Mouse (Mus musculus): ENCODE results near the gene Zyg11b.

Zyg11b gene

GRCm38 (mm10) chr4:108318649-108319615 is 18.0 kb upstream of the Zyg11b start:
- no peak for DNase-seq (ENCODE audit: low spot score in 2 of 2)

GRCm38 (mm10) chr4:108317656-108318605 is 17.0 kb upstream of the Zyg11b start:
- DNase-seq (ENCODE audit: low spot score in 2 of 2): no peak

GRCm38 (mm10) chr4:108314041-108314440 is 13.1 kb upstream of the Zyg11b start:
- no peak for DNase-seq (ENCODE audit: low spot score in 2 of 2)

GRCm38 (mm10) chr4:108310706-108311105 is 9.8 kb upstream of the Zyg11b start:
- no peak for DNase-seq (ENCODE audit: low spot score in 2 of 2)

GRCm38 (mm10) chr4:108302296-108302890 is 1.5 kb upstream of the Zyg11b start:
- no peak for DNase-seq (ENCODE audit: low spot score in 2 of 2)

- no peak for DNase-seq (ENCODE audit: low spot score in 2 of 2)
Measured at GRCm38 (mm10) chr4:108300266-108300665, 630 bp downstream of the Zyg11b start.

- no peak for DNase-seq (ENCODE audit: low spot score in 2 of 2)
Measured at GRCm38 (mm10) chr4:108276973-108277372, 23.9 kb downstream of the Zyg11b start.

- DNase-seq (ENCODE audit: low spot score in 2 of 2): no peak
Measured at GRCm38 (mm10) chr4:108272286-108272685, 28.6 kb downstream of the Zyg11b start.

GRCm38 (mm10) chr4:108265774-108266173 is 35.1 kb downstream of the Zyg11b start:
- DNase-seq (ENCODE audit: low spot score in 2 of 2): no peak

GRCm38 (mm10) chr4:108253317-108253716 is 47.6 kb downstream of the Zyg11b start:
- DNase-seq (ENCODE audit: low spot score in 2 of 2): no peak

- no peak for DNase-seq (ENCODE audit: low spot score in 2 of 2)
Measured at GRCm38 (mm10) chr4:108250501-108250900, 50.4 kb downstream of the Zyg11b start.

GRCm38 (mm10) chr4:108249314-108249713 is 51.6 kb downstream of the Zyg11b start:
- DNase-seq (ENCODE audit: low spot score in 2 of 2): no peak

GRCm38 (mm10) chr4:108233654-108234053 is 67.2 kb downstream of the Zyg11b start:
- no peak for DNase-seq (ENCODE audit: low spot score in 2 of 2)

- no peak for DNase-seq (ENCODE audit: low spot score in 2 of 2)
Measured at GRCm38 (mm10) chr4:108225341-108225872, 75.5 kb downstream of the Zyg11b start.

- DNase-seq (ENCODE audit: low spot score in 2 of 2): no peak
Measured at GRCm38 (mm10) chr4:108222507-108222906, 78.4 kb downstream of the Zyg11b start.

GRCm38 (mm10) chr4:108219019-108219418 is 81.9 kb downstream of the Zyg11b start:
- no peak for DNase-seq (ENCODE audit: low spot score in 2 of 2)

- DNase-seq (ENCODE audit: low spot score in 2 of 2): no peak
Measured at GRCm38 (mm10) chr4:108217332-108218179, 83.3 kb downstream of the Zyg11b start, which contains the start of gene Zyg11a. TSS of gene Zyg11a (minus strand) at chr4:108218048.

- DNase-seq (ENCODE audit: low spot score in 2 of 2): no peak
Measured at GRCm38 (mm10) chr4:108213023-108213422, 87.9 kb downstream of the Zyg11b start.

- no peak for DNase-seq (ENCODE audit: low spot score in 2 of 2)
Measured at GRCm38 (mm10) chr4:108204629-108205028, 96.3 kb downstream of the Zyg11b start.

- DNase-seq (ENCODE audit: low spot score in 2 of 2): no peak
Measured at GRCm38 (mm10) chr4:108199236-108199635, 101.7 kb downstream of the Zyg11b start.
